Mouse (Mus musculus) G1E (cell line): ENCODE results near the gene Mospd3. TPM values are rescaled to one million over a fixed set of nuclear protein-coding genes. Genes with fewer than 3 reads are reported as not detected.
"Not testable (repeated sequence)": the region's sequence is repeated elsewhere in the genome, so short reads cannot be mapped to it uniquely, and the experiment has no call there.

Experiments
- ATAC-seq: 2 replicates; pipeline ENCODE4 v1.8.0; 2016; ENCODE audit warnings: mild to moderate bottlenecking; ENCODE audit not compliant: insufficient number of reproducible peaks, poor library complexity, low FRiP score, severe bottlenecking; ENCODE audit errors: extremely low read depth
- DNase-seq: peaks from one replicate; pipeline ENCODE4 v3.0.0; 2012; ENCODE audit warnings: low spot score
- H3K27me3 ChIP-seq: 2 replicates; pipeline ENCODE4 v1.6.1; 2012; ENCODE audit warnings: mild to moderate bottlenecking, low read length, inconsistent platforms; ENCODE audit not compliant: insufficient read depth
- H3K36me3 ChIP-seq: replicated peaks from 2 replicates; pipeline ENCODE3; 2012; ENCODE audit warnings: mild to moderate bottlenecking, inconsistent platforms
- H3K4me1 ChIP-seq: 2 replicates; pipeline ENCODE4 v1.6.1; 2012; ENCODE audit warnings: low read depth, low read length, inconsistent platforms, mixed read lengths; ENCODE audit not compliant: insufficient read depth
- H3K4me3 ChIP-seq: 2 replicates; pipeline ENCODE4 v1.5.1; 2012; ENCODE audit warnings: low read depth, mild to moderate bottlenecking, inconsistent platforms, low read length, moderate library complexity, mixed read lengths
- H3K9me3 ChIP-seq: replicated peaks from 2 replicates; pipeline ENCODE4 v1.6.1; 2012; ENCODE audit warnings: inconsistent platforms
- CTCF ChIP-seq: IDR thresholded peaks from 2 replicates; pipeline ENCODE4 v1.5.1; 2012; ENCODE audit warnings: low read depth, low read length, inconsistent platforms, mixed read lengths
- GATA1 ChIP-seq: IDR thresholded peaks from 2 replicates; pipeline ENCODE4 v1.6.1; 2012; ENCODE audit warnings: borderline replicate concordance, low read length, inconsistent platforms, mixed read lengths
- GATA2 ChIP-seq: IDR thresholded peaks from 2 replicates; pipeline ENCODE4 v1.6.1; 2012; ENCODE audit warnings: low read depth, low read length, inconsistent platforms, borderline replicate concordance
- POLR2AphosphoS5 ChIP-seq: IDR thresholded peaks from 2 replicates; pipeline ENCODE4 v1.6.1; 2012; ENCODE audit warnings: low read depth, low read length, inconsistent platforms; ENCODE audit not compliant: insufficient replicate concordance
- TAL1 ChIP-seq: conservative IDR thresholded peaks from 2 replicates; pipeline ENCODE4 v1.6.1; 2012; ENCODE audit warnings: low read depth, low read length, inconsistent platforms, mixed read lengths
- polyA plus RNA-seq: library from polyadenylated mRNA; stranded (reverse); fragments of >175 nt; gene quantifications from 2 replicates; pipeline ENCODE4 v1.2.3, GENCODE M21; 2012
- total RNA-seq, 2 experiments: library from RNA; stranded (forward) in 1 of 2; stranded (reverse) in 1 of 2; fragments of 200-1000 nt in 1 of 2; fragments of >200 nt in 1 of 2; fragmentation: Nextera tagmentation in 1 of 2; gene quantifications; 2 replicates each; pipeline ENCODE4 v1.2.3; 2014 to 2017

Gene Mospd3
- total and polyA plus RNA-seq, 3 experiments = 5.4 to 316 (median 58.9) TPM

DNA sequence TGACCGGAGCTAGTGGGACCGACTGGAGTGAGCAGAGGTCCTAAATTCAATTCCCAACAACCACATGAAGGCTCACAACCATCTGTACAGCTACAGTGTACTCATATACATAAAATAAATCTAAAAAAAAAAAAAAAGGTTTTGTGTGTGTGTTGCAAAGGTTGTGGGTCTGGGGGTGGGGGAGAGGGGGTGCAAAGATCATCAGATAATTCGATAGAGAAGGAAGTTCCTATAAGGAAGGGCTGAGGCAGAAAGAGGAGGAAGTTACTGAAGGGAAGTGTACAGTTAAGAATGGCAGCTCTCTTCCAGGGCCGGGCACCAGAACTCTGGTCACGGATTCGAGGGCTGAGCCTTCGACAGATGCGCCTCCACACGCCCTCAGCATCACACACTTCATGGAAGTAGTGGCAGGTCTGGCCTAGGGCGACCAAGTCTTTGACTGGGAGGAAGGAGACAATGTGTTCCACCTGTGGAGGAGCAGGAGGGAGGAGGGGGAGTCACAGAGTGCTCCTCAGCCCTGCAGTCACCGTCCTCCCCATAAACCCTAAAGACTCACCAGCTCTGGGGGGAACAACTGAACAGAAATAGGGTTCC lies 23.2 kb upstream of the Mospd3 start:
- no peaks in the 10 kb centered on the region for H3K36me3 ChIP-seq

DNA sequence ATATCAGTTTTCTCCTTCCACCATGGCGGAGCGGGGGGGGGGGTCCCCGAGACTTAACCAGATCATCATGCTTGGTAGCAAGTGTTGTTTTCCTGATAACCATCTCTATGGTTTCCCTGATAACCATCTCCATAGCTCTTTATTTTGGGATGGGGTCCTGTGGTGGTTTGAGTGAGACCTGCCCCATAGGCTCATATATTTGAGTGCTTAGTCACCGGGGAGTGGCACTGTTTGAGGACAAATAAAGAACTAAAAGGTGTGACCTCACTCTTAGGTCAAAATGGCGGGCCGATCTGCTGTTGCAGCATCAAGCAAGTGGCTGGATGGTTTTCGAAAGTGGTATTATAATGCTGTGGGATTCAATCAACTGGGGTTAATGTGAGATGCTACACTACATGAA lies 14.5 kb upstream of the Mospd3 start:
- ATAC-seq = no peak
- TF ChIP-seq POLR2AphosphoS5 (no peak), CTCF (no peak), GATA2 (no peak), GATA1 (no peak), TAL1 (no peak)

More for the DNA sequence above, 23.2 kb upstream of the Mospd3 start:
- Histone ChIP-seq H3K27me3 (peaks cover 43% of the 10 kb centered on the region), H3K9me3 (no peaks in the 10 kb centered on the region), H3K4me3 (no peak overlapping the region), H3K4me1 (peaks cover 26% of the 10 kb centered on the region)
- ATAC-seq = no peak
- DNase-seq = no peak
- TF ChIP-seq GATA1 (no peak), TAL1 (no peak), CTCF (no peak), POLR2AphosphoS5 (no peak), GATA2 (no peak)

GRCm38 (mm10) chr5:137614921-137615320 lies 14.1 kb upstream of the Mospd3 start:
- H3K4me3 ChIP-seq, ATAC-seq, DNase-seq: not testable (repeated sequence)

More for the DNA sequence above, 14.5 kb upstream of the Mospd3 start:
- H3K36me3 ChIP-seq = no peaks in the 10 kb centered on the region
- no peak for DNase-seq
- H3K4me3 ChIP-seq = no peak overlapping the region
- peaks cover 64% of the 10 kb centered on the region for H3K27me3 ChIP-seq
- H3K9me3 ChIP-seq = no peaks in the 10 kb centered on the region
- H3K4me1 ChIP-seq = peaks cover 42% of the 10 kb centered on the region

DNA sequence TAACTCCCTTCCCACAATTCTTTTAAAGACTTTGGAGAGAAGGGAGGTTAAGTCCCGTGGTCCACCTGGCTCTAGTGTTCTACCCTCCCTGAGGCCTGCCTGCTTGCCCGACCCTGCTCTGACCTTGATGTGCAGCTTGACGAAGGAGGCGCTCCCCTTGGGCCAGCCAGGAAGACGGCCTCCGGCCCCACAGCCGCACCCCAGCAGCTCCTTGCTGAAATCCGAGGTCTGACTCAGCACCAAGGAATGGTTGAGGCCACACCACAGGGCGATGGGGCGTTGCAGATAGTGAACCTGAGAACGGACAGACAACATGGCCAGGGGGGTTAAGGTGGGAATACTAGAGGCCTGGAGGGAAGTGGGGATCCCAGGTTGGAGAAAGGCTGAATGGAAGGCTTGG lies 12.7 kb upstream of the Mospd3 start, which contains the start of gene Pcolce:
Gene Pcolce (minus strand): TSS at position 235 of the 400 bp plus-strand sequence.
- DNase-seq (no peak), ATAC-seq (no peak; the same call in 1 of the 2 replicates)
- TF ChIP-seq GATA2 = no peak
- Histone ChIP-seq H3K27me3 (peaks cover 57% of the 10 kb centered on the region), H3K4me3 (no peak within 1 kb of the TSS; the same call in 1 of the 2 replicates), H3K4me1 (peaks cover 46% of the 10 kb centered on the region), H3K36me3 (peaks cover 5% of the 10 kb centered on the region), H3K9me3 (no peaks in the 10 kb centered on the region)

More at GRCm38 (mm10) chr5:137614921-137615320, 14.1 kb upstream of the Mospd3 start:
- Histone ChIP-seq H3K27me3 (peaks cover 64% of the 10 kb centered on the region), H3K4me1 (peaks cover 46% of the 10 kb centered on the region)
- H3K9me3 ChIP-seq, H3K36me3 ChIP-seq: not testable (repeated sequence)

DNA sequence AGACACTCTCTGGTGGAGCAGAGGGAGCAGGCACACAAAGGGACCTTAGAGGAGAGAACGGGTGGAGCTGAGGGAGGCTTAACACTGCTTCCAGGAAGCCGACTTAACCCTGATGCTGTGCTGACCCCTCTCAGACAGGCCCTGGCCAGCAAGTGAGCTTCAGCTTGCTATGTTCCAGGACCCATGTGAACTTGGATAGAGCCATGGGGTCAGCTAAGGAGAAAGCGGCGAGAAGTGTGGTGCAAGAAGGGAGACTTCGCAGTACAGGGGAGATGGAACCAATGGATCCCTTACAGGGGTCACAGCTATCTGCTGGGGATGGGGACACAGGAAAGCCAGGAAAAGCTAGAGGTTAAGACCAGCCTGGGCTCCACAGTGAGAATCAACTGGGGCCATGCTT lies 12.2 kb upstream of the Mospd3 start:
- Histone ChIP-seq H3K9me3 (no peaks in the 10 kb centered on the region), H3K36me3 (peaks cover 5% of the 10 kb centered on the region), H3K27me3 (peaks cover 52% of the 10 kb centered on the region), H3K4me1 (peaks cover 41% of the 10 kb centered on the region), H3K4me3 (no peak overlapping the region)
- TF ChIP-seq GATA2 (no peak), POLR2AphosphoS5 (no peak), TAL1 (no peak), CTCF (no peak), GATA1 (no peak)
- no peak for DNase-seq
- ATAC-seq = no peak

- TF ChIP-seq GATA2 (no peak), TAL1 (no peak), GATA1 (no peak), CTCF (no peak), POLR2AphosphoS5 (no peak)
- Histone ChIP-seq H3K36me3 (peaks cover 20% of the 10 kb centered on the region), H3K9me3 (no peaks in the 10 kb centered on the region), H3K27me3 (peaks cover 41% of the 10 kb centered on the region), H3K4me3 (no peak overlapping the region), H3K4me1 (peaks cover 40% of the 10 kb centered on the region)
- DNase-seq (no peak), ATAC-seq (no peak)
Observed at GRCm38 (mm10) chr5:137611245-137611602, 10.4 kb upstream of the Mospd3 start.

DNA sequence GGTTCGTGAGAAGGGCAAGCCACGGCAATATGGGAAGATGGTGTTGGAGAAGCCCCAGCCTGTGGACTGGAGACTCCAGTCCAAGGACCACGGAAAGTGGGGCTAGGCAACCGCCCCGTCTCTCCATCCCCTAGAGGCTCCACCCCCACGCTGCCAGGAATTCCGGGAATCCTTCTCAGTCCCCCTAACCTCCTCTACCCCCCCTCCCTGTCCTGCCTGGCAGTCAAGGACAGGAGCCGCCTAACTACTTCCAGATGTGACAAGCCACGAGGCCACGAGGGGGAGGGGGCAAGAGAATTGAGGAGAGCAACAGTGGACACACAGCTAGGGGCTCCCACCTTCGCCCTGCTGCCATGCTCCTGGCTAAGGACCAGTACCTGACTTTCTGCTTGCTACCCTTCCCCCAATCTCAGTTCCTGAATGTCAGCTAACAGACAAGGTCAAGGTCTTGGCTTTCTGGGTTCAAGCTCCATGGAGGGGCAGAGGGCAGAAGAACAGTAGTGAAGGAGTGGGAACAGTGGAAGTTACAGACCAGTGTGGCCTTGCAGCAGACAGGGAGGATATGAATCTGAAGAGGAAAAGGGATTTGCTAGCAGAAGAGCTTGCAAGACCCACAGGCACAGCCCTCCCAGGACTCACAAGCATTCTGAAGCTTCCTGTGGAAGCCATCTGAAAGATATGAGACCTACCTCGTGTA lies 9.8 kb upstream of the Mospd3 start:
- peaks cover 44% of the 10 kb centered on the region for H3K4me1 ChIP-seq
- DNase-seq (no peak), ATAC-seq (no peak)
- TF ChIP-seq GATA2 (no peak), POLR2AphosphoS5 (no peak), CTCF (no peak), TAL1 (no peak), GATA1 (no peak)
- peaks cover 39% of the 10 kb centered on the region for H3K27me3 ChIP-seq
- no peak overlapping the region for H3K4me3 ChIP-seq
- peaks cover 25% of the 10 kb centered on the region for H3K36me3 ChIP-seq
- no peaks in the 10 kb centered on the region for H3K9me3 ChIP-seq
